Mouse (Mus musculus): ENCODE measurements around the gene Mrps5.
"Not testable (repeated sequence)": the region's sequence is repeated elsewhere in the genome, so short reads cannot be mapped to it uniquely, and the experiment has no call there.

Gene Mrps5

DNA sequence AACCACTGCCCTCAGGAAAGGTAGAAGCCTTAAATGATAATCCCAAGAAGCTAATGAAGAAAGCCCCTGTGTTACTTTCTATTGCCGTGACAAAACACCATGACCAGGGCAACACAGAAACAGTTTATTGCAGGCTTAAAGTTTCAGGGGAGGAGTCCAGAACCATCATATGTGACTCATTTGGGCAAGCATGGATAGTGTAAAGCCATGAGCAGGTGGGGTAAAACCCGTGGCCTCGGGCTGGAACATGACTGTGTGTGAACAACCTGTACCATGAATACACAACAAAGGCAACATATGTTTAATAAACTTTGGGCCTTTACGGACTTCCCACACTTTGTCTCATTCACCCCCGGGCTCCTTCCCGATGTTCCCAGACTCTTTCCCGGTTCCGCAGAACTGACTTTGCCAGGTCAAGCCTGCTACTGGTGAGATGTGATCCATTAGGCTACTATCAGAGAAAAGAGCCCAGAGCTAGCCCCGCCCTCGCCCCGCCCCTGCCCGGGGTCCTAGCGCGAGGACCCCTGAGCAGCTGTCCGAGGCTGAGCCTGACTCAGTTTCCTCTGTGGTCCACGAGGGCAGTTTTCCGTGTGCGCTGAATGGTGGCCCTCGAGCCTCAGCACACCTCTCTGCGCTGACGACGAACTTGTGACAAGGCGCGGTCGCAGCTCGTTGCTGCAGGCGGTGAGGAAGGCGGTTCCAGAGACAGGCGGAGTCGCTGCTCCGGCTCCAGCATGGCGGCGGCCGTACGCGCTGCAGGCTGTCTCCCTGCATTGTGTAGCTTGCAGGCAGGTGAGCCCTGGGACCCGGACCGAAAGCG lies at the start of gene Mrps5, which contains the start of gene Zfp661:
Mrps5 (plus strand) TSS at position 529 of the 820 bp plus-strand sequence.
Zfp661 (minus strand) TSS at position 401 of the 820 bp plus-strand sequence.
- peak; percentile 83 to 84 for DNase-seq

GRCm38 (mm10) chr2:127537548-127537947 lies 49.5 kb upstream of the Mrps5 start:
- no peak for DNase-seq

- peak in 1 of 2 experiments; percentile 61 for DNase-seq
These were observed 47.5 kb upstream of the Mrps5 start for GRCm38 (mm10) chr2:127539494-127539893.

DNA sequence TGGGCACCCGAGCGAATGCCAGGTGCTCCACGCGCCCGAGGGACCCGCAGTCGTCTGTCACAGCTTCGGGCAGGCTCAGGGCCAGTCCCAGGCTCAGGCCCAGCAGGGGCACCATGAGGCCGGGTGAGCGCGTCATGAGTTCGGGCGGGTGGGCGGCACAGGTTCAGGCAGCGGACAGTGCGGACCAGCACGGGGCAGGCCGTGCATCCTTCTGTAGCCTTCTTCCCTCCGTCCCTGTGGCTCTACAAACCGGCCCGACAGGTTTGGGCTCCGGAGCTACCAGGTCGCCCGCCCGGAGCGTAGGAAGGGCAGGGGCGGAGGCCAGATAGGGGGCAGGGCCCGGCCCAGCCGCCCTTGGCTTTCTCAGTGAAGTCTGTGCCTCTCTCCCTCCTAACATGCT lies 45.8 kb upstream of the Mrps5 start, which contains the start of gene Prom2:
Prom2 (minus strand) TSS at position 283 of the 400 bp plus-strand sequence.
- DNase-seq, result peak in 1 of 2 experiments; percentile 41

- DNase-seq, result no peak
These were observed 45.3 kb upstream of the Mrps5 start for GRCm38 (mm10) chr2:127541697-127542096.

- no peak for DNase-seq
These were observed 38.5 kb upstream of the Mrps5 start for GRCm38 (mm10) chr2:127548342-127549074.

GRCm38 (mm10) chr2:127549711-127550110 lies 37.3 kb upstream of the Mrps5 start:
- DNase-seq, result no peak

DNA sequence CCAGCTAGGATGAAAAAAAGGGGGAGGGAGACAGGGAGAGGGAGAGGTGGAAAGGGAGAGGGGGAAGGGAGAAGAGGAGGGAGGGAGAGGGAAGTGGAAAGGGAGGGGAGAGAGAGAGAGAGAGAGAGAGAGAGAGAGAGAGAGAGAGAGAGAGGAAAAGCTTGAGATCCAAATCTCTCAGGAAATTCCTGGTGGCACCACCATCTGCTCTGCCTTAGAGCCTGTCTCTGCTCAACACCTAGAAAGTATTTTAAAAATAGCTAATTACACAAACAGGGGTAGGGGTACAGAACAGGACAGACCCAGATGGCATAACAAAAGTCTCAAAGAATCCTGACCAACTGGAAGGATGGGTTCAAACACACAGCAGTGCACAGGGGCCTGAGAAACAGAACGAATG lies 36.6 kb upstream of the Mrps5 start:
- DNase-seq, result peak in 1 of 2 experiments; percentile 40

GRCm38 (mm10) chr2:127551078-127551477 lies 35.9 kb upstream of the Mrps5 start:
- peak; percentile 82 to 86 for DNase-seq

DNA sequence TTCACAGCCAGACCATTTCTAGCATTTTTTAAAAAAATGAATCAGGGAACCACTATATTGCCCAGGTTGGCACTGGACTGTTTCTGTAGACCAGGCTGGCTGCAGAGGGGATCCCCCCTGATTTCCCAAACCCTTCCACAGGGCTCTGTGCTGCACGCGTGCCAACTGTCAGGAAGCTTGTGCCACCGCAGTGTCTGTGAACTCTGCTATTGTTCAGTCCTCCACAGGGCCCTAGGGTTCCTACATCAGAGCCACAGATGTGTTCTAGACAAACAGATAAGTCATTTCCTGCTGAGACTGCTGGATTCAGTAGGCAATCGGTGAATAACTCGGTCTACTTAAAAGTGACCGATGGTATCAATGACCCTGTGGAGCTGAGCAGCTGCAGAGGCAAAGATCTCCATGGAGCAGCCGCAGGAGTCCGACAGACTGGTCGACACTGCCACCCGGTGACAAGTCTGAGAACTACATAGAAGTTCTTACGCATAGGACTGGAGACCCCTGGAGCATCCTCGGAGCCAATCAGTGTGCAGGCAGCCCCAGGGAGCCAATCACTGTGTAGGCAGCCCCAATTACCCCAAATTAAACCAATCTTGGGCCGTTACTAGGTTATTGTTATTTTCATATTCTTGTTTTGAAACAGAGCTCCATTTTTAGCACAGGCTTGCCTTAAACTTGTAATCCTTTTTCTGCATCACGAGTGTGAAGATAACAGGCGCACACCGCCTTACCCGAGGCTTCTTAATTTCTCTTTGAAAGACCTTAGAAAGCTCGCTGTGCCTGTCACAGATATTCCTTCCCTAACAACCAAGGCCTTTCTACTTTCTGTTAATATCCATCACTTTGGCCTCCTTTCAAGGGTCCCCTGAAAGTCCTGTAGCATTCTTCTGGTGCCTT lies 27.7 kb upstream of the Mrps5 start:
- peak; percentile 87 to 94 for DNase-seq

DNA sequence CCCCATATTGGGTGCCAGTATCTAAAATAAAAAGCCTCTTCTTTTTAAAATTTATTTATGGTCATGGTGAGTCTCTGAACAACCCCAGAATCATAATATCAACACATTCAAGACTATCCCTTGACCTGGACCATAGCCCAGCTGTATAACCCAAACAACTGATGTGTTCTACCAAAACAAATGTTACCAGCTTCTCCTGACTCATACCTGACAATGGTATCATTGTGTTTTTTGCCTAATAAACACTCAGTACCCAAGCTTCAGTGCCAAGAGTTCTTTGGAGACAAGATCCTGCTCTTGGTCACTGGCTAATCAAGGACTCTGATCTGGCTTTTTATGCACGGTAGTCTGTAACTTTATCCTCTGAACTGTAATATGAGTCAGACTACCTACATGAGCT lies 13.7 kb upstream of the Mrps5 start:
- no peak for DNase-seq

- peak; percentile 95 to 97 for DNase-seq
These were observed 2.6 kb upstream of the Mrps5 start for GRCm38 (mm10) chr2:127584436-127584858.

DNA sequence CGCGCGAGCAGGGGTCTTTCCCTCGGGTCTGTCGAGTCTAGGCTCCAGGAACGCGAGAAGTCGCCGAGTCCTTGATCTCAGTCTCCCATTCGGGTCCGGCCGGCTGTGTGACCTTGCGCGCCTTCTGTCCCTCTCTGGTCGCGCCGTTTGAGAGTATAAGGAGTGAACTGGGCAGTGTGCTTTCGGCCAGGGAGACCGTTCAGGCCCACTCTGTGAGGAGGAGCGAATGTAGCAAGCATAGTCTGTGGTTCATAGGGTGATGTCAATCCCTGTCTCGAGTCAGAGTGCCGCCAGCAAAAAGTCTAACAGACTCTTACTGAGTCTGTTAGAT lies 457 bp downstream of the Mrps5 start:
- no peak for DNase-seq

DNA sequence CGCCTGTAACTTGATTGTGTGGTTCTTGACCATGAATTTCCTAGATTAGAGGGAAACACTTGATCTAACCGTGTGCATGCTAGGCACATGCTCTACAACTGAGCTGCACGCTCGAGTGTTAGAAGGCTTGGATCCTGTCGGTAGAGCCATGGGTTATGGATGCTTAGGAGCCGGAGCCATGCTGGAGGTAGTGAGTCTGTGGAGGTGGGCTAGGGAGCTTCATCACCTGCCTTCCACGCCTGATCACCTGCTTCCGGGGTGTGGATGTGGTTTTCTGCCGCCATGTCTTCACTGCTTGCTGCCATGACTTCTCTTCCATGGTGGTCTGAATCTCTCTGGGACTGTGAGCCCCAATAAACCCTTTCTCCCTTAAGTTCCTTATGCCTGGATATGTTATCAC lies 1.9 kb downstream of the Mrps5 start:
- DNase-seq, result no peak

- no peak for DNase-seq
These were observed 3.2 kb downstream of the Mrps5 start for GRCm38 (mm10) chr2:127590204-127590603.

DNA sequence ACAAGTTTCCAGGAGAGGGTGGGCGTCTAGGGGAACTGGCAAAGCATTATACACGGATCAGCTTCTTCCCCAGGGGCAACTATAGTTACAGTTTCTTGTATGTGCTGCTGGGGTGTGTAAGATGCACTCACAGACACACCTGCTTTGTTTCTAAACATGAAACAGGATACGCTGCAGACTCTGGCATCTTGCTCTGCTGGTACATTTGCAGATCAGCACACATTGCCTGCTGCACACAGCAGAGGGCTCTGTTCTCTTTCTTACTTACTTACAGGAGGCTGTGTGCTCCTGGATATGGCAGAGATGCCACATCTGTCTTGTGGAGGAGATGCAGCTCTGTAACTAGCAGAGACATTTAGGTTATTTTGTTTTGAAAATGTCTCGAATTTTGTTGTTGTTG lies 3.8 kb downstream of the Mrps5 start:
- no peak for DNase-seq

DNA sequence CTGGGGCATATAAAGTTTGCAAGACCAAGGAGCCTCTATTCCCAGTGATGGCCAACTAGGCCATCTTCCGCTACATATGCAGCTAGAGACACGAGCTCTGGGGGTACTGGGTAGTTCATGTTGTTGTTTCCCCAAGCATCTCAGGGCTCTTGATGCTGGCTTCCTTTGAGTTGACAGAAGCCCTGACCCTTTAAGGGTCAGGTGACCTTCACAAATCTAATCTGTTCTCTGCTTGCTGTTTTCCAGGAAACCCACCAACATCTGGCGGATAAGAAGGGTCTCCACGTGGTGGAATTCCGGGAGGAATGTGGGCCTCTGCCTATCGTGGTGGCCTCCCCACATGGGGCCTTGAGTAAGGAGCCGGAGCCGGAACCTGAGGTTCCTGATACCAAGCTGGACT lies 16.4 kb downstream of the Mrps5 start:
- DNase-seq, result not testable (repeated sequence)

GRCm38 (mm10) chr2:127605203-127605602 lies 18.2 kb downstream of the Mrps5 start:
- DNase-seq, result no peak

DNA sequence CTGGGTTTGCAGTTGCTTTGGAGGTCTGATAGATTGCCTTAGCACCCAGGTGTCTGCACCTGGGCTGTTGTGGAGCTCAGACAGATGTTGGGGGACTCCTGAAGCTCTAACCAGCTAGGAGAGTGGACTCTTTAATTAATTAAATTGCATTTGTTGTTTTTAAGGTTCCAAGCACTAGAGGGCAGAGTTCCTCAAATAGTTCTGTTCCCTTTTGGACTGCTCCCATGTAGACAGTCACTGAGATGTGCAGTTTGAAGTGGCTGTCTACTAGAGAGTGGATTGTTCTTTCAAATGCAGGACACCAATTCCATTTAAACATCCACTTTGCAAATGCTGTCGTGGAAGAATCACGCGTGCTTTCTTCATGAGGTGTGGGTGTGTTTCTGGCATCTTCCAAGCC lies 21.2 kb downstream of the Mrps5 start:
- DNase-seq, result no peak

GRCm38 (mm10) chr2:127608986-127609385 lies 22.0 kb downstream of the Mrps5 start:
- DNase-seq, result no peak

DNA sequence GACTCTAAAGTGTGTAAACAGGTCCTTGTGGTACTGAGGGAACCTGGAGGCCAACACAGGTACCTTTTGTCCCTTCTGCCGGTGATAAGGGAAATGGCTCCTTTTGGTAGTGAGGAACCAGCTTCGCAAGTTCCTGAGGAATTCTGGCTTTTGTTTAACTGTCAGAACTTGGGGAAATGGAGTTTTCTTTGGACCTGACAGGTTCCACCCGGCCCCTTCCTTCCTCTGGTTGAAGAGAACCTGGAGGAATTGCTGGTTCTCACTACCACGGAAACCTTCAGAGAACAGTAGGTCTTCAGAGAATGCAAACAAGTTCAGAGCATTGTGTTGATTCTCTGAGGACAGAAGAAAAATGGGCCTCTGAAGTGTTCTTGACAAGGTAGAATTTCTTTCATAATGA lies 24.4 kb downstream of the Mrps5 start:
- DNase-seq, result no peak

- DNase-seq, result no peak
These were observed 25.3 kb downstream of the Mrps5 start for GRCm38 (mm10) chr2:127612288-127612687.

- DNase-seq, result no peak
These were observed 32.3 kb downstream of the Mrps5 start for GRCm38 (mm10) chr2:127619311-127619710.
